In the genomic region with DNA sequence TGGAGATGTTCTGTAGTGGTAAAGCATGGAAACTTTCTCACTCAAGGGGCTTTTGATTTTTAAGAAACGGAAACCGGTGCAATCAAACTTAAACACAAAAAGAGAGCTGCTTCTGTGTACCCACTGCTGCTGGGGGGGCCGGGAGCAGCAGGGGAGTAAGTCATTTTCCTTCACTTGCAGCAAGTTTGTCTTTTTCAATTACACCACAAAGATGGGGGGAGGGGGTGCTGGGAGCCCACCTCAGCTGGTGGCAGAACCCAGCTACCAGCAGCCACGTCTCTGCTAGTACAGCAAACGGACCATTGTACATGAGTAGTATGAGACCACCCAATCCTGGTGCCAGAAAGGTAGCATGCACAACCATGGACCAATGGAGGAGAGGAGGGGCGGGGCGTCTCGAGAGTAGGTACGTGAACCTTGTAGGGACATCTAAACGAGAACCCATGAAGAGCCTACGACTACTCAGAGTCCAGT, we compare ENCODE assay signal across 10 mouse cellular contexts.
A peak's percentile ranks its signal among the peaks of the same experiment; 100 is the strongest.
DNase-seq lines count a peak whose midpoint lies in the region; ATAC-seq and TF ChIP-seq lines count a peak whose summit lies in the region.
"Had no signal": no experiment of that assay in that cellular context is flagged by ENCODE, and none has a peak within 500 bp of the region (broad histone marks: within the 10 kb centered on the region; RNA-seq: fewer than 3 reads in every experiment).

No protein-coding gene starts in this region.

- dilution Hi-C loops in CH12.LX (cut with MboI; ENCODE audit: extremely low pct_ligation_motif_present, extremely low pct_unique_long_range_greater_than_20kb, low sequenced_read_pairs): no loop called here

- in situ Hi-C loops in CH12.LX (cut with MboI; ENCODE audit: low pct_ligation_motif_present, low pct_unique_long_range_greater_than_20kb, low sequenced_read_pairs): loop anchor here (10.0 to 25.0 kb wide), 2 partner anchors 74 to 379 kb away; partner anchors contain the start of gene Hdac7

- WGBS in heart, embryonic 16.5 days: 63% methylated on average over 11 of the region's 11 CpGs
- WGBS in hindbrain, postnatal 0 days: 65% methylated on average over 11 of the region's 11 CpGs

- peak; percentile 54 for TF ChIP-seq POLR2A in CH12.LX (IDR thresholded peaks at IDR 0.05; ENCODE audit: low read depth, low read length)

- H3K9ac ChIP-seq in heart, embryonic 16.5 days (ENCODE audit: low read length): no peak overlapping the region
- H3K9ac ChIP-seq in CH12.LX (ENCODE audit: insufficient read depth, low read depth): peak overlapping the region; percentile 71
- no peak overlapping the region for H3K9ac ChIP-seq in hindbrain, postnatal 0 days (replicated peaks; ENCODE audit: low read length)
- H3K9ac ChIP-seq: lung, embryonic 14.5 days had no signal

- TF ChIP-seq CTCF in CH12.LX (conservative IDR thresholded peaks at IDR 0.05 in 1 of 2, IDR thresholded peaks at IDR 0.05 in 1 of 2; ENCODE audit: low read depth in 2 of 2, low read length in 2 of 2): no peak
- TF ChIP-seq CTCF in hindbrain, postnatal 0 days (IDR thresholded peaks at IDR 0.05; ENCODE audit: low read depth): no peak

- no peaks in the 10 kb centered on the region for H3K9me3 ChIP-seq in heart, embryonic 16.5 days (replicated peaks; ENCODE audit: control insufficient read depth, low read length)
- H3K9me3 ChIP-seq in CH12.LX (replicated peaks; ENCODE audit: low read length): no peaks in the 10 kb centered on the region
- no peaks in the 10 kb centered on the region for H3K9me3 ChIP-seq in hindbrain, postnatal 0 days (ENCODE audit: low read length)

- H3K4me3 ChIP-seq in heart, embryonic 16.5 days (ENCODE audit: low read length): no peak overlapping the region
- peak overlapping the region; percentile 33 to 67 (median 42) for H3K4me3 ChIP-seq in CH12.LX (replicated peaks in 1 of 3; ENCODE audit: low read depth in 2 of 3, low read length in 2 of 3, poor library complexity in 1 of 3)
- H3K4me3 ChIP-seq in hindbrain, postnatal 0 days (ENCODE audit: low read length): no peak overlapping the region

- H3K36me3 ChIP-seq in heart, embryonic 16.5 days (ENCODE audit: control insufficient read depth, insufficient read depth): no peaks in the 10 kb centered on the region
- H3K36me3 ChIP-seq in CH12.LX (replicated peaks in 1 of 2; ENCODE audit: control insufficient read depth in 1 of 2, insufficient read depth in 1 of 2, low read length in 1 of 2): no peaks in the 10 kb centered on the region
- no peaks in the 10 kb centered on the region for H3K36me3 ChIP-seq in hindbrain, postnatal 0 days (ENCODE audit: insufficient read depth, low read length)

- intact Hi-C loops in heart, postnatal 10 days (cut with DNase I): no loop called here

- DNase-seq in heart, postnatal 10 days: no peak
- peak; percentile 96 for DNase-seq in CH12.LX (ENCODE audit: extremely low read depth)
- DNase-seq in hindbrain, postnatal 0 days (ENCODE audit: low spot score): no peak
- peak; percentile 44 to 53 for DNase-seq in spleen, postnatal 14 days (ENCODE audit: low spot score in 2 of 2)
- DNase-seq in gastrocnemius, postnatal 10 days: no peak
- no peak for DNase-seq in layer of hippocampus, adult 9-10 months (ENCODE audit: low spot score)
- no peak for DNase-seq in adrenal gland, adult (ENCODE audit: inconsistent age in 2 of 2, low spot score in 1 of 2)
- DNase-seq: heart, postnatal 14 days had no signal

- no peak overlapping the region for H3K27ac ChIP-seq in heart, embryonic 16.5 days (ENCODE audit: low read length)
- H3K27ac ChIP-seq in CH12.LX (ENCODE audit: insufficient read depth, low read depth): peak overlapping the region; percentile 86
- H3K27ac ChIP-seq in hindbrain, postnatal 0 days: no peak overlapping the region

- H3K4me1 ChIP-seq in heart, embryonic 16.5 days (ENCODE audit: control insufficient read depth, insufficient read depth, low read length): 0 out of 2 replicates have a peak, but pooled peaks cover 2% of the 10 kb centered on the region
- peaks cover 10 to 75% of the 10 kb centered on the region in 2 experiments for H3K4me1 ChIP-seq in CH12.LX (ENCODE audit: control insufficient read depth in 1 of 2, insufficient read depth in 2 of 2)
- no peaks in the 10 kb centered on the region for H3K4me1 ChIP-seq in hindbrain, postnatal 0 days (ENCODE audit: insufficient read depth, low read length)

- H3K79me2 ChIP-seq in CH12.LX (replicated peaks; ENCODE audit: control insufficient read depth, extremely low read depth, insufficient read depth, poor library complexity, severe bottlenecking): no peaks in the 10 kb centered on the region

- H3K27me3 ChIP-seq in heart, embryonic 16.5 days (ENCODE audit: control insufficient read depth, insufficient read depth, low read length): no peaks in the 10 kb centered on the region
- H3K27me3 ChIP-seq in CH12.LX (replicated peaks): no peaks in the 10 kb centered on the region
- no peaks in the 10 kb centered on the region for H3K27me3 ChIP-seq in hindbrain, postnatal 0 days (ENCODE audit: insufficient read depth, low read length)

- no peak; the same call in 1 of the 2 replicates for TF ChIP-seq EP300 in CH12.LX (IDR thresholded peaks at IDR 0.05; ENCODE audit: low read length)

- TF ChIP-seq RAD21 in CH12.LX (IDR thresholded peaks at IDR 0.05; ENCODE audit: low read depth, low read length): no peak

- H3K4me2 ChIP-seq in heart, embryonic 16.5 days (ENCODE audit: low read depth, low read length): no peak overlapping the region
- H3K4me2 ChIP-seq in CH12.LX (ENCODE audit: insufficient read depth, low read depth, poor library complexity, severe bottlenecking): peak overlapping the region; percentile 97
- peak overlapping the region; percentile 27 for H3K4me2 ChIP-seq in hindbrain, postnatal 0 days (ENCODE audit: low read depth, low read length)

- peak; percentile 52; the same call in 1 of the 2 replicates for ATAC-seq in heart, embryonic 16.5 days (replicated peaks; ENCODE audit: extremely low read depth, insufficient read depth, low FRiP score)
- ATAC-seq in hindbrain, postnatal 0 days: no peak

TF ChIP-seq in CH12.LX, 34 proteins besides CTCF, POLR2A, EP300 and RAD21:
- TF ChIP-seq TCF12 (IDR thresholded peaks at IDR 0.05; ENCODE audit: low read depth, low read length): peak; percentile 39; the same call in 1 of the 2 replicates
- peak; percentile 39 for TF ChIP-seq MEF2A (IDR thresholded peaks at IDR 0.05; ENCODE audit: borderline replicate concordance, low read depth, low read length)
- TF ChIP-seq JUN (IDR thresholded peaks at IDR 0.05; ENCODE audit: insufficient read depth, low read depth, low read length): no peak
- TF ChIP-seq HCFC1 (IDR thresholded peaks at IDR 0.05; ENCODE audit: low read depth, low read length): peak; percentile 49; the same call in 1 of the 2 replicates
- TF ChIP-seq MAZ (IDR thresholded peaks at IDR 0.05; ENCODE audit: low read depth, low read length): peak; percentile 61; the same call in 1 of the 2 replicates
- no peak for TF ChIP-seq ELF1 (IDR thresholded peaks at IDR 0.05; ENCODE audit: low read depth, low read length)
- peak; percentile 64 for TF ChIP-seq CHD2 (IDR thresholded peaks at IDR 0.05; ENCODE audit: low read length)
- TF ChIP-seq MYC (IDR thresholded peaks at IDR 0.05; ENCODE audit: low read depth, low read length): peak; percentile 35; the same call in 1 of the 2 replicates
- TF ChIP-seq MAX (IDR thresholded peaks at IDR 0.05; ENCODE audit: low read length): peak; percentile 23; the same call in 1 of the 2 replicates
- no peak; the same call in 1 of the 2 replicates for TF ChIP-seq NRF1 (IDR thresholded peaks at IDR 0.05; ENCODE audit: low read depth, low read length)
- TF ChIP-seq TBP (conservative IDR thresholded peaks at IDR 0.05; ENCODE audit: low read depth, low read length): peak; percentile 73; the same call in 1 of the 2 replicates

Comparison
In these comparisons a context has a peak if more than half of its experiments do, and no peak if none do; other contexts are left out.
1. H3K4me3 ChIP-seq: peak in CH12.LX (3 of 3); none in heart, embryonic 16.5 days (single experiment) and hindbrain, postnatal 0 days (single experiment).
2. DNase-seq: peak in CH12.LX (single experiment) and spleen, postnatal 14 days (2 of 2); none in heart, postnatal 10 days (0 of 2), hindbrain, postnatal 0 days (single experiment), gastrocnemius, postnatal 10 days (single experiment), layer of hippocampus, adult 9-10 months (single experiment) and adrenal gland, adult (0 of 2).